Mouse (Mus musculus) neutrophil, adult 59 days (primary cell): Measurements from ENCODE around the gene Rnf26. TPM values are rescaled to one million over a fixed set of nuclear protein-coding genes. Genes with fewer than 3 reads are reported as not detected.

Source experiments
- total RNA-seq, 2 experiments: library from RNA; stranded (reverse); gene quantifications; 1 replicate in 1 of 2; 2 replicates in 1 of 2; pipeline ENCODE4 v1.2.4; 2023

Rnf26 gene
- total RNA-seq: 10 to 100 TPM; 29.2 to 31.1 TPM

DNA sequence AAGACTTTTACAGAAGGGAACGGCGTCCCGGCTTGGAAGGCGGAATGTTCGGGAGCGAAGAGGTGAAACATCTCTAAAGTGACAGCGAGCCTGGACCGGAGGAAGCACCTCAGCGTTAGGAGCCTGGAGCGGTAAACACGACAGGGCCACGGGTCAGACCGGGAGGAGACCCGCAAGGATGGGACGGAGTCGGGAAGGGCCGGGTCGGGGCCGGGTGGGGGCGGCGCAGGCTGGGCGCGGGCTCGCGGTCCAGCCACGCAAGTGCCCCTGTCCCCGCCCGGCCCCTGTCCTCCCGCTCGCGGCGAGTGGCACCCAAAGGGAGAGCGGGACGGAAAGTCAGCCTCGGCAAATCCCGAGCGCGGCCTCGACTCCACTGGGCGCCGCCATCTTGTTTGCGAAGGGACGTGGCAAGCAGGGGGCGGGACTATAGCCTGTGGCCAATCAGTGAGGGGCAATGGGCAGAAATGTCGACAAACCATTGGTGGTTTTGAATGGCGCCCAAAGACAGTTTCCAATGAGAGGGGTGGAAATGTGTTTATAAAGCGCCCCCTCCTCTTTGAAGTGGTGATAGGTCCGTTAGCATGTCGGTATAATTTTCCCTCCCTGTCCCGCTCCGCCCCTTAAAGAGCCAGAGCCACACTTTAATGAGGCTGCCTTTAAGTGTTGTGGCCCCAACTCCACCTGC, at the start of gene Rnf26, which contains the start of gene Gm49380:
TSS of gene Rnf26 (minus strand) at position 413 of the 685 bp plus-strand sequence.
TSS of gene Gm49380 (minus strand) at position 396 of the 685 bp plus-strand sequence.

DNA sequence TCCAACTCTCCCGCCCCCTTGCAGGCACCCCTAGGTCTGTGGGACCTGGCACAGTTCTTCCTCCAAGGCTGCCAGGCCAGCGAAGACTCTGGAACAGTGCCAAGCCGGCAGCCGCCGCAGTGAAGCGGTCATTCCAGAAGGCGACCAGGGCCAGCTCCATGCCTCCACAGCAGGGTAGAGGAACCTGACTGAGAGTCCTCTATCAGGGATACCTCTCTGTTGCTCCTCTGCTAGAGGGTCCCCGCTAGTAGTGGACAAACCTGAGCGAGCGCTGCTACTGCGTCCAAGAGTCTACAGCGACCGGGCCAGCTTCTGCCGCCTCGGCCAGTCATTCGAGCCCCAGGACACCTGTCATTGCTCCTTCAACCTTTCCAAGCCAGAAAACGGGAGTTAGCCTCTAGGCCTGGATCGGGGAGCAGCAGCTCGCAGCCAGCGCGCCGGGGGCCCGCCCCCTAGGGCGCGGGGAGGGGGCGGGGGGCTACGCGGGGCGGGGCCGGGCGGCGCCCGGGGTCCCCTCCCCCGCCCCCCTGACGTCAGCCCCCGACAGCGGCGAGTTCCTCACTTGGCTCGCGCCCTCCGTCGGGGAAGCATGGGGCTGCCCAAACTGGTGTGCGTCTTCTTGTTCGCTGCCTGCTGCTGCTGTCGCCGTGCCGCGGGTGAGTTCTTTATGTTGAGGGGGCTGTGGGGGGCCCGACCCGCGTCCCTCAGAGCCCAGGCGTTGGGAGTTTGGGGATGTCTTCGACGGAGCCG, 21.0 kb upstream of the Rnf26 start, which contains the start of gene Mcam:
TSS of gene Mcam (plus strand) at position 369 of the 750 bp plus-strand sequence.

GRCm38 (mm10) chr9:44107110-44107509, 6.2 kb downstream of the Rnf26 start, which contains the start of gene C1qtnf5:
TSS of gene C1qtnf5 (plus strand) at chr9:44107245.

GRCm38 (mm10) chr9:44101490-44101889, 11.8 kb downstream of the Rnf26 start, which contains the start of gene Mfrp:
TSS of gene Mfrp (plus strand) at chr9:44101729.

DNA sequence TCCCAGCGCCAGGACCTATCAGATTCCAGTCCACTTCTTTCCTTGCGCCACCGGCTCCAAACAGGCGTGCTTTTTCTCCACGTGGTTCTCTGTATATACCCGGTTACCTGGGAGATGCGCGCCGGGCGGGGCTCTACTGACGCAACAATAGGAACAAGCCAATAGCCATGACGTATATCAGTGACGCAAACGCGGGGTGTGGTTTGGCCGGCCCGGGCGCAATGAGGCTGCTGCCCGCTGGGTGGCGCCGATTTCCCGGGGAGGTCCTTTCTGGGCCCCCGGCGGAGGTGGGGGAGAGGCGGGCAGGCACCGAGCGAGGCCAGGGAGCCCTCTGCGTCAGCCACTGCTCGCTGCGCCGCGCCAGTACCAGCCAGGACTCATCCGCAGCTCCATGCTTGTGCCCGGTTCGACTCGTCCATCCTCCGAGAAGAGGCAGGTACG, 46.5 kb downstream of the Rnf26 start, which contains the start of gene Usp2:
TSS of gene Usp2 (plus strand) at position 237 of the 441 bp plus-strand sequence.

Other genes starting within 250 kb of the Rnf26 start
- gene Thy1, start 70.1 kb downstream of the Rnf26 start, total RNA-seq: 1 to 10 TPM; 3.2 to 3.8 TPM
- 1 to 10 TPM; 6.3 to 7.6 TPM for gene Usp2, start 46.5 kb downstream of the Rnf26 start, total RNA-seq
- under 1 TPM; 0.16 to 0.22 TPM for gene Mfrp, start 11.8 kb downstream of the Rnf26 start, total RNA-seq
- under 1 TPM in 1 of 2 experiments, not detected in 1; 0.49 TPM for gene C1qtnf5, start 6.3 kb downstream of the Rnf26 start, total RNA-seq
- gene Gm49380, start within 50 bp of the Rnf26 start, total RNA-seq: not detected
- 1 to 10 TPM; 3.6 to 5.1 TPM for gene Mcam, start 21.0 kb upstream of the Rnf26 start, total RNA-seq
- 100 to 1,000 TPM; 215 to 217 TPM for gene Cbl, start 120.5 kb upstream of the Rnf26 start, total RNA-seq
- not detected for gene Ccdc153, start 127.2 kb upstream of the Rnf26 start, total RNA-seq
- 1 to 10 TPM; 1.6 TPM for gene Pdzd3, start 138.0 kb upstream of the Rnf26 start, total RNA-seq
- 10 to 100 TPM; 61.4 to 69.3 TPM for gene Nlrx1, start 155.1 kb upstream of the Rnf26 start, total RNA-seq
- 1 to 10 TPM; 3.7 to 9.7 TPM for gene Abcg4, start 175.1 kb upstream of the Rnf26 start, total RNA-seq
- 10 to 100 TPM; 35.6 to 40.8 TPM for gene Hinfp, start 192.2 kb upstream of the Rnf26 start, total RNA-seq
- gene C2cd2l, start 206.8 kb upstream of the Rnf26 start, total RNA-seq: 10 to 100 TPM; 21.6 to 23.7 TPM
- gene Dpagt1, start 212.5 kb upstream of the Rnf26 start, total RNA-seq: 10 to 100 TPM; 13.9 to 15.2 TPM
- gene H2afx, start 221.2 kb upstream of the Rnf26 start, total RNA-seq: 100 to 1,000 TPM; 273 to 278 TPM
- 10 to 100 TPM; 43.9 to 66.5 TPM for gene Hmbs, start 230.7 kb upstream of the Rnf26 start, total RNA-seq
- gene Vps11, start 248.2 kb upstream of the Rnf26 start, total RNA-seq: 10 to 100 TPM; 37.1 to 37.2 TPM